Mouse (Mus musculus) urinary bladder, adult 2 months (tissue): ENCODE measurements around the gene Gm10118. TPM values are rescaled to one million over a fixed set of nuclear protein-coding genes. Genes with fewer than 3 reads are reported as not detected.

ENCODE experiments used
- DNase-seq: peaks from one replicate; pipeline ENCODE4 v3.0.0; 2022; ENCODE audit warnings: low spot score
- polyA plus RNA-seq: library from polyadenylated mRNA; depleted of rRNA; stranded (reverse); fragments of >200 nt; gene quantifications from 2 replicates; pipeline ENCODE4 v1.2.3, GENCODE M21; 2012; rRNA removed

The Gm10118 gene
- 0.03 and 0.04 TPM in 2 replicates for polyA plus RNA-seq

GRCm38 (mm10) chr10:63927334-63927733 is at the start of gene Gm10118:
Gene Gm10118 (minus strand): TSS chr10:63927434.
- DNase-seq, result no peak

GRCm38 (mm10) chr10:63972300-63972699 is 45.1 kb upstream of the Gm10118 start:
- no peak for DNase-seq

GRCm38 (mm10) chr10:63954308-63954930 is 27.2 kb upstream of the Gm10118 start:
- no peak for DNase-seq

DNA sequence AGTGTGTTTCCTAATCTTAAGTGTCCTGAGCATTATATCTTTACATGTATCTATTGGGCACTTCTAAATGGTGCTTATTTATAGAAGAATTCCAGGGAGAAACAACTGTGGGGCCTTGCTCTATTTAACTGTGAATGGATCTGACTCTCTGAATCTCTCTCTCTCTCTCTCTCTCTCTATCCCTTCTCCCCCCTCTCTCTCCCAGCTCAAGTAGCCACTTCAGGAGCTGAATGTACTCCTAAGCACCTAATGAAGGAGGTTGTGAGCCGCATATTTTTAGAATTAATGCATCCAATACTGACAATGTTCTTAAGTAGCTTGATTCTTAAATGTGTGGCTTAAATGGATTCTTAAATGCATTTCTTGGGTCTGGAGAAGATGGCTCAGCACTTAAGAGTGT is 24.2 kb upstream of the Gm10118 start:
- no peak for DNase-seq

GRCm38 (mm10) chr10:63950867-63951266 is 23.6 kb upstream of the Gm10118 start:
- DNase-seq, result no peak

GRCm38 (mm10) chr10:63947266-63947665 is 20.0 kb upstream of the Gm10118 start:
- no peak for DNase-seq

GRCm38 (mm10) chr10:63945534-63945933 is 18.3 kb upstream of the Gm10118 start:
- DNase-seq, result no peak

DNA sequence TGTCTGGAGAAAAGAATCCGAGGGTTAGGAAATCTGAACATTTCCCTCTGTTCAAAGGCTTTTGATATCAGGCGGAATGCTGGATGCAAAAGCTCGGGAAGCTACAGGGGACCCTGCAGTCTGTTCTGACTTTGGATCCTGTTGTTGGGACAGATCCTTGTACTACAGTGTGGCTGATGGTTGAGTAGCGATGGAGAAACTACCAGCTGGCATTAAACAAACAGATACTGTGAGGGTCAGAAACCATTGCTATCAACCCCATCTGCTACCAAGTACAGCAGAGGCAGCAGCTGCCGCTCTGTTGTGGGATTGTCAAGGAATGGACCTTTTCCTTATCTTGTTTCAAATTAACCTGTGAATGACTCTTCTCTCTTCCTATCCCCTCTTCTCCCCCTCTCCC is 6.7 kb upstream of the Gm10118 start:
- DNase-seq, result no peak

- no peak for DNase-seq
Observed at GRCm38 (mm10) chr10:63908878-63909277, 18.4 kb downstream of the Gm10118 start.

GRCm38 (mm10) chr10:63899891-63900290 is 27.3 kb downstream of the Gm10118 start:
- no peak for DNase-seq

DNA sequence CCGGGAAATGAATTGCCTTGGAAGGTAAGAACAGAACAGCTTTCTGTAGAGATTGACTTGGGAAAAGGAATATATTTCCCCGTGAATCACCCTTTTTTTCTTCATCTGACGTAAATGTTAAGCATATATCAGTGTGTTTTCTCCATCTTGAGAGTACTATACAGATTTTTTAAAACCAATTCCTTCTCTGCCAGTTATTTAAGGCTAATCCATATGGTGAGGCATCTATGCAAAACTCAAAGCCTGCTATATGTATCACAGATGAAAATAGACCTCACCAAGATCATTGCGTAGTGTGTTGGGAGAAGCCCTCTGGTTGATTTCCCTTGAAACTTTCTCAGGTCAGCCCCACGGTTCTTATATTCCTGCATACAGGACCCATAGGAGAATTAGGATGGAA is 32.6 kb downstream of the Gm10118 start:
- DNase-seq, result no peak

GRCm38 (mm10) chr10:63886449-63887088 is 40.7 kb downstream of the Gm10118 start:
- DNase-seq, result no peak

GRCm38 (mm10) chr10:63880462-63880903 is 46.8 kb downstream of the Gm10118 start:
- no peak for DNase-seq

Other genes with a start within 250 kb of the Gm10118 start
- 1.8 and 2.4 TPM in 2 replicates for gene Lrrtm3, start 162.8 kb upstream of the Gm10118 start, polyA plus RNA-seq